Mouse (Mus musculus): ENCODE measurements around the gene Tfap2d. TPM values are rescaled to one million over a fixed set of nuclear protein-coding genes. Genes with fewer than 3 reads are reported as not detected.

The Tfap2d gene
- total RNA-seq, 2 experiments from 2014 or later: 0.62 TPM; not detected in 1

DNA sequence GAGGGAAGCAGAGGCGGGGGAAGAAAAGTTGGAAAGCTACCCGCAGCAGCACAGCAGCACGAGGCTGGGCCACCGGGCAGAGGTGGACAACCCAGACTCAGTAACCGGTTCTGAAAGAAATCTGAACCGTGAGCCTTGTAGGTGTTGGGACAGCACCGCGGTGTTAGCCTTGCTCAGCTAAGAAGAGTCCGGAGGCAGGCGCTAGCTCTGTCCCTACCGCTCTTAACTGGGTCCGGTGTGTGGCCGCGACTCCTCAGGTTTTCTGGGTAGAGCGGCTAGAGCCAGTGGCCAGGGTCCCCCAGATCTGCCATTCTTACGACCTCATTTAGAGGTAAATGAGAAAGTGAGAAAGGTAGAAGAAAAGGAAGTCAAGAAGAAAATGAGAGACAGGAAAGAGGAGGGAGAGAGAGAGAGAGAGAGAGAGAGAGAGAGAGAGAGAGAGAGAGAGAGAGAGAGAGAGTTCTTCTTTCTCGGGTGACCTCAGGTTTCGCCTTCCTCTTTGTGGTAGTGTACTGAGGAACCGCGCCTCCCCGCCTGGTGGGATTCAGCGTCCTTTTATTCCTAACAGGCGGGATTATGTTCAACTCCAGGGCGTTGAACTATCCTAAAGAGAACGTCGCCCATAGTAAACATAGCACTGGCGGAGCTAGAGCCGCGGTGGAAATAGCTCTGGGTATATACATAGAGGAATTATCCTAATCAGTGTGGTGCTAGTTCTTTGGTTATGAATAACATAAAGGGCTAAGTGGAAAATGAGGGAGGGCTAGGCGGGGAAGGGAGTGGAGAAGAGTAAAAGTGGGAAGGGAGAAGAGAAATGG lies 107.6 kb downstream of the Tfap2d start:
- no peak for DNase-seq (ENCODE audit: low spot score in 2 of 2)

DNA sequence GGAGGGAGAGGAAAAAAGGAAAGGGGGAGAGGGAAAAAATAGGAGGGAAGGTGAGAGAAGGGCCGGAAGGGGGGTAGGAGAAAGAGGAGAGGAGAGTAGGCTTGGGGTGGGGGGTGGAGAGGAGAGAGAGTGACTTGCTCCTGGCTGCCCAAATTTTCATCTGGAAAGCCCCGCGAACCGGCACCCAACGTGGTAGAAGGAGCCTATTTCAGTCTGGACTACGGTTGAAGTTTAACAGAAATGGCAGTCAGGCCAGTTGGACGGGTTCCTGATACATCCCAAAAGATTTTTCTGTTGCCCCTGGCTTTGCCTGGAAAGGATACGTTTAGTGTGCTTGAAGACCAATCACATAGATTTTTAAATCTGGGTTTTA lies 108.2 kb downstream of the Tfap2d start:
- DNase-seq (ENCODE audit: low spot score in 2 of 2): no peak

GRCm38 (mm10) chr1:19211546-19212154 lies 108.8 kb downstream of the Tfap2d start:
- no peak for DNase-seq (ENCODE audit: low spot score in 2 of 2)

GRCm38 (mm10) chr1:19212691-19213090 lies 109.9 kb downstream of the Tfap2d start:
- no peak for DNase-seq (ENCODE audit: low spot score in 2 of 2)

GRCm38 (mm10) chr1:19213171-19213570 lies 110.3 kb downstream of the Tfap2d start:
- no peak for DNase-seq (ENCODE audit: low spot score in 2 of 2)

- DNase-seq (ENCODE audit: low spot score in 2 of 2): no peak
These were observed 111.1 kb downstream of the Tfap2d start for GRCm38 (mm10) chr1:19213851-19214395.

Other genes with a start within 250 kb of the Tfap2d start
- 10 to 100 TPM; 20.3 to 29.9 TPM for gene Tfap2b, start 105.9 kb downstream of the Tfap2d start, total RNA-seq (2021)

Measured in adrenal gland, postnatal 4 days (tissue).